Mouse (Mus musculus) MEL (cell line): ENCODE data around the gene Sox6.

Experiments
- CHD1 ChIP-seq: IDR thresholded peaks from 2 replicates; pipeline ENCODE4 v1.6.1; 2012; ENCODE audit warnings: low read depth, mild to moderate bottlenecking, inconsistent platforms, low read length, improper control_type of control experiment
- CHD2 ChIP-seq: IDR thresholded peaks from 2 replicates; pipeline ENCODE4 v1.6.1; 2011; ENCODE audit warnings: low read length, improper control_type of control experiment
- CTCF ChIP-seq, 3 experiments: IDR thresholded peaks in 2 of 3; conservative IDR thresholded peaks in 1 of 3; 2 replicates each; pipeline ENCODE4 v1.5.1; 2011 to 2012; ENCODE audit warnings: low read length in 3 of 3, low read depth in 2 of 3, mild to moderate bottlenecking in 2 of 3, improper control_type of control experiment in 1 of 3, inconsistent platforms in 1 of 3, mixed read lengths in 1 of 3, moderate library complexity in 1 of 3; ENCODE audit not compliant: control insufficient read depth in 1 of 3, insufficient read depth in 1 of 3, poor library complexity in 1 of 3, severe bottlenecking in 1 of 3
- ELF1 ChIP-seq: IDR thresholded peaks from 2 replicates; pipeline ENCODE4 v1.6.1; 2014; ENCODE audit warnings: low read depth, mild to moderate bottlenecking, inconsistent platforms, low read length, improper control_type of control experiment, moderate library complexity
- GABPA ChIP-seq: IDR thresholded peaks from 2 replicates; pipeline ENCODE4 v1.6.1; 2012; ENCODE audit warnings: low read depth, mild to moderate bottlenecking, inconsistent platforms, low read length, improper control_type of control experiment, moderate library complexity
- MYC ChIP-seq: IDR thresholded peaks from 2 replicates; pipeline ENCODE4 v1.6.1; 2011; ENCODE audit warnings: low read depth, mild to moderate bottlenecking, low read length, improper control_type of control experiment, moderate library complexity
- POLR2A ChIP-seq, 2 experiments: IDR thresholded peaks; 2 replicates each; pipeline ENCODE4 v1.6.1; 2011 to 2012; ENCODE audit warnings: low read length in 2 of 2, mild to moderate bottlenecking in 2 of 2, control low read depth in 1 of 2, improper control_type of control experiment in 1 of 2, low read depth in 1 of 2, moderate library complexity in 1 of 2; ENCODE audit not compliant: control insufficient read depth in 1 of 2, insufficient read depth in 1 of 2, poor library complexity in 1 of 2
- SIN3A ChIP-seq: IDR thresholded peaks from 2 replicates; pipeline ENCODE4 v1.6.1; 2012; ENCODE audit warnings: low read length, improper control_type of control experiment, inconsistent platforms
- ZNF384 ChIP-seq: IDR thresholded peaks from 2 replicates; pipeline ENCODE4 v1.6.1; 2012; ENCODE audit warnings: low read depth, mild to moderate bottlenecking, inconsistent platforms, low read length, improper control_type of control experiment

DNA sequence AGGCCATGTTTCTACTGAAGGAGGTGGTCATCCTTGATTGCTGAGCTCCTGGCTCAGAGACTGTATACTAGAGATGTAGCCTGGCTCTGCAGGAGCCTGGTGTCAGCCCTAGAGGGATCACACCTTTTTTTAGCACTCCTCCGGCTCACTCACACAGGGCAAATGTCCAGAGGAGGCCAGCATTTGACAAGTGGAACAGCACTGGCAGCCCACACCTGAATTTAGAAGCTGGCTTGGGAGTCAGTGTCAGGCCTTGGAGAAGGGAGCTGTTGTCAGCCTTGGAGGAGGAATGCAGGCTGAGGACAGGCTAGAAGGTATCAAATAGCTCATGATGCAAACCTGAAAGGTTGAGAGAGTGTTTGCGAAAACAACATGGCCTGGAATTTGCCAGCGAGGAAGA, 565.7 kb downstream of the Sox6 start:
- no peak for TF ChIP-seq CTCF (IDR thresholded peaks at IDR 0.05 in 2 of 3, conservative IDR thresholded peaks at IDR 0.05 in 1 of 3; ENCODE audit: control insufficient read depth in 1 of 3, insufficient read depth in 1 of 3, low read depth in 2 of 3, low read length in 3 of 3, poor library complexity in 1 of 3, severe bottlenecking in 1 of 3)
- TF ChIP-seq SIN3A, result no peak
- TF ChIP-seq MYC, result no peak
- TF ChIP-seq ELF1, result no peak
- TF ChIP-seq GABPA, result no peak
- no peak for TF ChIP-seq CHD1
- no peak for TF ChIP-seq CHD2
- no peak for TF ChIP-seq ZNF384
- no peak for TF ChIP-seq POLR2A (IDR thresholded peaks at IDR 0.05; ENCODE audit: control insufficient read depth in 1 of 2, insufficient read depth in 1 of 2, low read depth in 1 of 2, low read length in 2 of 2, poor library complexity in 1 of 2)
